Mouse (Mus musculus) forebrain, embryonic 15.5 days (tissue): ENCODE measurements around the gene Psip1. TPM values are rescaled to one million over a fixed set of nuclear protein-coding genes. Genes with fewer than 3 reads are reported as not detected.
"Not testable (repeated sequence)": the region's sequence is repeated elsewhere in the genome, so short reads cannot be mapped to it uniquely, and the experiment has no call there.

Source experiments
- ATAC-seq: fragments of 200-750 bp; cut with Nextera tagmentation; replicated peaks from 2 replicates; pipeline ENCODE4 v1.8.0; 2017; ENCODE audit warnings: mild to moderate bottlenecking, moderate TSS enrichment, moderate library complexity
- H3K27ac ChIP-seq: fragments of 300-500 bp; sonication (generic); replicated peaks from 2 replicates; pipeline ENCODE4 v1.5.1; 2015; ENCODE audit warnings: mild to moderate bottlenecking, inconsistent platforms
- H3K27me3 ChIP-seq: fragments of 300-500 bp; sonication (generic); 2 replicates; pipeline ENCODE4 v1.6.1; 2015; ENCODE audit warnings: inconsistent platforms
- H3K36me3 ChIP-seq: fragments of 300-500 bp; sonication (generic); 2 replicates; pipeline ENCODE4 v1.6.1; 2015; ENCODE audit warnings: mild to moderate bottlenecking, inconsistent platforms
- H3K4me1 ChIP-seq: fragments of 300-500 bp; sonication (generic); 2 replicates; pipeline ENCODE4 v1.6.1; 2015; ENCODE audit warnings: inconsistent platforms
- H3K4me2 ChIP-seq: fragments of 300-500 bp; sonication (generic); replicated peaks from 2 replicates; pipeline ENCODE4 v1.6.1; 2015; ENCODE audit warnings: mild to moderate bottlenecking, inconsistent platforms
- H3K4me3 ChIP-seq: fragments of 300-500 bp; sonication (generic); 2 replicates; pipeline ENCODE4 v1.5.1; 2015; ENCODE audit warnings: mild to moderate bottlenecking, inconsistent platforms
- H3K9ac ChIP-seq: fragments of 300-500 bp; sonication (generic); replicated peaks from 2 replicates; pipeline ENCODE4 v1.6.1; 2015; ENCODE audit warnings: mild to moderate bottlenecking, inconsistent platforms
- H3K9me3 ChIP-seq: fragments of 300-500 bp; sonication (generic); 2 replicates; pipeline ENCODE4 v1.6.1; 2016; ENCODE audit warnings: inconsistent platforms
- WGBS: fragments of 180-500 bp; shearing (Covaris S2); methylation state at CpG from one replicate; pipeline ENCODE4 v1.1.7; 2015; ENCODE audit warnings: mixed read lengths; 5-methylcytosine and 5-hydroxymethylcytosine counted together
- polyA plus RNA-seq: library from polyadenylated mRNA; unstranded; fragments of >200 nt; fragmentation: Nextera tagmentation; extraction: Ambion mirVana; gene quantifications from 2 replicates; pipeline ENCODE4 v1.2.1, GENCODE M21; 2015

Psip1 gene
- polyA plus RNA-seq, 1 experiment from 2014 or later, result 317 TPM

DNA sequence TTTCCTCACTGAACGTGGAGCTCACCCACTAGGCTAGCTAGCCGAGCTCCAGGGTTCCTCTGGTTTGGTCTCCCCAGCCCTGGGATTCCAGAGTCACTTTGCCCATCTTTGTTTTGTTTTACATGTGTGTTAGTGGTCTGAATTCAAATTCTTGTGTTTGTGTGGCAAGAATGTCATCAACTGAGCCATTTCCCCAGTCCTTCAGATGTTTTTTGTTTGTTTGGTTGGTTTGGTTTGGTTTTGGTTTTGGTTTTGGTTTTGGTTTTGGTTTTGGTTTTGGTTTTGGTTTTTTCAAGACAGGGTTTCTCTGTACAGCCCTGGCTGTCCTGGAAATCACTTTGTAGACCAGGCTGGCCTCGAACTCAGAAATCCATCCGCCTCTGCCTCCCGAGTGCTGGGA lies 10.8 kb upstream of the Psip1 start:
- ATAC-seq, H3K36me3 ChIP-seq, H3K4me1 ChIP-seq, H3K27ac ChIP-seq, H3K27me3 ChIP-seq, H3K9ac ChIP-seq, H3K4me2 ChIP-seq, H3K9me3 ChIP-seq, H3K4me3 ChIP-seq: not testable (repeated sequence)
- 88% methylated on average over 5 of the region's 5 CpGs for WGBS

DNA sequence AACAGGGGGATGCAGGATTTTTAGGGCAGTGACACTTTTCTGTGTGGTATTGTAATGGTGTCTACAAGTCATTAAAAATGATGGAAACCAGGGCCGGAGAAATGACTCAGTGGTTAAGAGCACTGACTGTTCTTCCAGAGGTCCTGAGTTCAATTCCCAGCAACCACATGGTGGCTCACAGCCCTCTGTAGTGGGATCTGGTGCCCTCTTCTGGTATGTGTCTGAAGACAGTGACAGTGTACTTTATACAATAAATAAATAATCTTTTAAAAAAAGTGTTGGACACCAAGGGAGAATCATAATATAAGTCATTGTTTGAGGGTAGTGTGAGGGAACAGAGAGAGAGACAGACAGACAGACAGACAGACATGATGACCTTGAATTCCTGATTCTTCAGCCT lies 6.9 kb upstream of the Psip1 start:
- Histone ChIP-seq H3K4me3 (no peak overlapping the region), H3K36me3 (no peaks in the 10 kb centered on the region), H3K4me2 (no peak overlapping the region), H3K4me1 (no peaks in the 10 kb centered on the region), H3K9me3 (no peaks in the 10 kb centered on the region), H3K27ac (no peak overlapping the region), H3K9ac (no peak overlapping the region), H3K27me3 (no peaks in the 10 kb centered on the region)
- WGBS, result 95% methylated on average over 1 of the region's 1 CpGs
- no peak for ATAC-seq

DNA sequence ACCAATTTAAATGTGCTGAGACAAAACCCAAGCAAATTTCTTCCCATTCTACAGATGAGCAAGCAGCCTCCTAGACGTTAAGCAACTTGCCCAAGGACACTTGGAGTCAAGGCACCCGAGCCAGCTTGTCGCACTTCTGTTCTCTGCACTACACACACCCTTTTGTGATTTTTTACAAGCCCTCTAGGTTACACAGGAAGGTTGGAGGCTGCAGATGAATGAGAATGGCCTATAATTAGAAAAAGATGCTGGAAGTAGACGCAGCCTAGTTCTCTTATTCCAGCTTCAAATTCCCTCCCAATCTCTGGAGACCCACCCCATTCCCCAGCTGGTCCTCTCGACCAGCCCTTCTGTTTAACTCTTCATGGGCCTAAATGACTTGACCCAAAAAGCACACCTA lies 2.9 kb upstream of the Psip1 start:
- Histone ChIP-seq H3K4me2 (no peak overlapping the region), H3K36me3 (peaks cover 2% of the 10 kb centered on the region; the same call in 1 of the 2 replicates), H3K4me3 (no peak overlapping the region), H3K27me3 (no peaks in the 10 kb centered on the region), H3K27ac (no peak overlapping the region), H3K9ac (no peak overlapping the region), H3K9me3 (no peaks in the 10 kb centered on the region), H3K4me1 (peaks cover 18% of the 10 kb centered on the region)
- 24% methylated on average over 5 of the region's 5 CpGs for WGBS
- ATAC-seq, result no peak

GRCm38 (mm10) chr4:83485735-83486116 lies 533 bp downstream of the Psip1 start:
- ATAC-seq, result peak; percentile 84
- H3K9me3 ChIP-seq, result no peaks in the 10 kb centered on the region
- peak overlapping the region; percentile 94 for H3K9ac ChIP-seq
- peaks cover 32% of the 10 kb centered on the region for H3K4me1 ChIP-seq
- no peaks in the 10 kb centered on the region for H3K27me3 ChIP-seq
- peak overlapping the region; percentile 98 for H3K4me3 ChIP-seq
- H3K27ac ChIP-seq, result peak overlapping the region; percentile 100
- H3K36me3 ChIP-seq, result peaks cover 25% of the 10 kb centered on the region
- H3K4me2 ChIP-seq, result peak overlapping the region; percentile 70
- 1% methylated on average over 25 of the region's 40 CpGs for WGBS

- Histone ChIP-seq H3K36me3 (peaks cover 28% of the 10 kb centered on the region), H3K27me3 (no peaks in the 10 kb centered on the region), H3K9ac (peak overlapping the region; percentile 94), H3K4me3 (peak overlapping the region; percentile 98), H3K9me3 (no peaks in the 10 kb centered on the region), H3K4me1 (peaks cover 32% of the 10 kb centered on the region), H3K27ac (peak overlapping the region; percentile 100), H3K4me2 (peak overlapping the region; percentile 70)
- ATAC-seq, result no peak
- WGBS, result 13% methylated on average over 12 of the region's 12 CpGs
Measured at GRCm38 (mm10) chr4:83485250-83485649, 1.0 kb downstream of the Psip1 start.

GRCm38 (mm10) chr4:83468208-83468607 lies 18.1 kb downstream of the Psip1 start:
- Histone ChIP-seq H3K27me3 (no peaks in the 10 kb centered on the region), H3K4me1 (0 out of 2 replicates have a peak, but pooled peaks cover 4% of the 10 kb centered on the region), H3K27ac (no peak overlapping the region), H3K36me3 (peaks cover 81% of the 10 kb centered on the region), H3K9me3 (no peaks in the 10 kb centered on the region), H3K9ac (no peak overlapping the region), H3K4me3 (no peak overlapping the region), H3K4me2 (no peak overlapping the region)
- 77% methylated on average over 3 of the region's 3 CpGs for WGBS
- peak; percentile 43; the same call in 1 of the 2 replicates for ATAC-seq

DNA sequence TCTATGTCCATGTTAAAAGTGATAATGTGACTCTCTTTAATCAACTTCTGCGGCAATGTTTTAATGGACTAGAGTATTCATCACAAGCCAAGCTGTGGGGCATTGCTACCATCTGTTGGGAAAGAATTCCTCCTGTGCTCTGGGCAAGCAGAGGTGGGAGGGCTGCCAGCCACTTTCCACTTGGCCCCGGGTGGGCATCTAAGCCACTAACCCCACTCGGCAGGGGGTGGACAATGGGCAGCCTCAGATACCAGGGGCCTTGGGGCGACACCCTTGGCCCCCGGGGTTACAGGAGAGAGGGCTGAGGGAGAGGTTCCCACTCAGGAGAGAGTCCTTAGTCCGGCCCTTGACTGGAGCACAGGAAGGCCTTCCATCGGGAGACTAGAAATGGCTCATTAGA lies 18.6 kb downstream of the Psip1 start:
- ATAC-seq, result no peak
- H3K4me1 ChIP-seq, result 0 out of 2 replicates have a peak, but pooled peaks cover 4% of the 10 kb centered on the region
- H3K27ac ChIP-seq, result peak overlapping the region; percentile 34; the same call in 1 of the 2 replicates
- H3K4me2 ChIP-seq, result no peak overlapping the region
- H3K9ac ChIP-seq, result no peak overlapping the region
- H3K36me3 ChIP-seq, result peaks cover 81% of the 10 kb centered on the region
- H3K27me3 ChIP-seq, result no peaks in the 10 kb centered on the region
- WGBS, result 75% methylated on average over 7 of the region's 7 CpGs
- H3K4me3 ChIP-seq, result no peak overlapping the region
- no peaks in the 10 kb centered on the region for H3K9me3 ChIP-seq

- WGBS, result 93% methylated on average over 7 of the region's 7 CpGs
Measured at GRCm38 (mm10) chr4:83464827-83465226, 21.4 kb downstream of the Psip1 start.

GRCm38 (mm10) chr4:83460106-83460505 lies 26.2 kb downstream of the Psip1 start:
- WGBS, result 93% methylated on average over 5 of the region's 5 CpGs
- no peak overlapping the region for H3K4me3 ChIP-seq
- H3K9me3 ChIP-seq, result no peaks in the 10 kb centered on the region
- no peak overlapping the region for H3K27ac ChIP-seq
- ATAC-seq, result no peak
- no peak overlapping the region for H3K4me2 ChIP-seq
- H3K27me3 ChIP-seq, result no peaks in the 10 kb centered on the region
- H3K9ac ChIP-seq, result no peak overlapping the region
- no peaks in the 10 kb centered on the region for H3K4me1 ChIP-seq
- peaks cover 79% of the 10 kb centered on the region for H3K36me3 ChIP-seq

More at GRCm38 (mm10) chr4:83464827-83465226, 21.4 kb downstream of the Psip1 start:
- no peak overlapping the region for H3K4me3 ChIP-seq
- no peak for ATAC-seq
- no peak overlapping the region for H3K9ac ChIP-seq
- H3K4me2 ChIP-seq, result no peak overlapping the region
- no peak overlapping the region for H3K27ac ChIP-seq
- no peaks in the 10 kb centered on the region for H3K9me3 ChIP-seq
- no peaks in the 10 kb centered on the region for H3K27me3 ChIP-seq
- peaks cover 76% of the 10 kb centered on the region for H3K36me3 ChIP-seq
- H3K4me1 ChIP-seq, result 0 out of 2 replicates have a peak, but pooled peaks cover 4% of the 10 kb centered on the region

DNA sequence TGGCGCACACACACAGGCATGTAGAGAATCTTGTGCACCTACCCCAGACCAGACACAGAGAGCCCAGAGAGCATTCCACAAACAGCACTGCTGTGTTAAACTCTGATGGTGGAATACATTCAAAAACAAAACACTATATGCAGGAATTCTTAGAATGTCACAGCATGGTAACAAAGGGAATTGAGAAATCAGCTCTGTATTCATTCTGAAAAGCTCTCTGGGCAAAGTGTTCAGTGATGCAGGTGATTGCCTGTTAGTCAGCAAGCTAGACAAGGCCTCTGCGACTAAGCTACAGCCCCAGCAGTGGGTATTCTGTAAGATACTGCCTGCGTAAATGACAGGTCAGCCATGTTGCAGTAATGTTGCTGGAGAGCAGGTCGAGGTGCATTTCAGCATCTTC lies 35.5 kb downstream of the Psip1 start:
- Histone ChIP-seq H3K4me2 (no peak overlapping the region), H3K27me3 (no peaks in the 10 kb centered on the region), H3K27ac (no peak overlapping the region), H3K9ac (no peak overlapping the region), H3K4me3 (no peak overlapping the region), H3K9me3 (no peaks in the 10 kb centered on the region), H3K36me3 (peaks cover 61% of the 10 kb centered on the region), H3K4me1 (no peaks in the 10 kb centered on the region)
- ATAC-seq, result no peak
- WGBS, result 84% methylated on average over 4 of the region's 4 CpGs

DNA sequence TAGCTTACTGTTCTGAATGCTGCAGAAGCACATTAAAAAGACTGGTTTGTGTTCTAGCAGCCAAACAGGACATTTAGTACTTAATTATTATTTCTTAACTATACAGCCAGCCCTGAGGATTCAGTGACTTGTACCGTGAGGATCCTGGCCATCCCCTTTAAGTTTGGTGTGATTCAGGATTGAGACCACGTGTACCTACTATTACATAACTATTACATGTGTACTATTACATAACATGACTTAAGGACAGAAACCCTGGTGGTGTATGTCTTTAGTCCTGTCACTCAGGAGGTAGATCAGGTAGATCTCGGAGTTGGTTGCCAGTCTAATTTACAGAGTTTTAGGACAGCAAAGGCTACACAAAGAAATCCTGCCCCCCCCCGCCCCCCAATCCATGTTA lies 45.2 kb downstream of the Psip1 start:
- Histone ChIP-seq H3K4me2 (no peak overlapping the region), H3K4me3 (no peak overlapping the region), H3K4me1 (no peaks in the 10 kb centered on the region), H3K9me3 (no peaks in the 10 kb centered on the region), H3K36me3 (peaks cover 47% of the 10 kb centered on the region), H3K27ac (no peak overlapping the region), H3K27me3 (no peaks in the 10 kb centered on the region), H3K9ac (no peak overlapping the region)
- ATAC-seq, result no peak
- 86% methylated on average over 4 of the region's 4 CpGs for WGBS

GRCm38 (mm10) chr4:83439045-83439444 lies 47.2 kb downstream of the Psip1 start:
- Histone ChIP-seq H3K36me3 (peaks cover 66% of the 10 kb centered on the region), H3K27ac (no peak overlapping the region), H3K4me2 (no peak overlapping the region), H3K9ac (no peak overlapping the region), H3K4me3 (no peak overlapping the region), H3K9me3 (no peaks in the 10 kb centered on the region), H3K4me1 (no peaks in the 10 kb centered on the region), H3K27me3 (no peaks in the 10 kb centered on the region)
- no peak for ATAC-seq
- 70% methylated on average over 5 of the region's 5 CpGs for WGBS

GRCm38 (mm10) chr4:83438116-83438515 lies 48.1 kb downstream of the Psip1 start:
- Histone ChIP-seq H3K27me3 (no peaks in the 10 kb centered on the region), H3K9ac (no peak overlapping the region), H3K4me1 (no peaks in the 10 kb centered on the region), H3K27ac (no peak overlapping the region), H3K9me3 (no peaks in the 10 kb centered on the region), H3K4me3 (no peak overlapping the region), H3K36me3 (peaks cover 68% of the 10 kb centered on the region), H3K4me2 (no peak overlapping the region)
- ATAC-seq, result no peak
